Mouse (Mus musculus): Measurements from ENCODE around the gene Nsd2. TPM values are rescaled to one million over a fixed set of nuclear protein-coding genes. Genes with fewer than 3 reads are reported as not detected.

Gene Nsd2
- 6.3 and 6.8 TPM in 2 replicates for polyA plus RNA-seq (2012; rRNA removed)

DNA sequence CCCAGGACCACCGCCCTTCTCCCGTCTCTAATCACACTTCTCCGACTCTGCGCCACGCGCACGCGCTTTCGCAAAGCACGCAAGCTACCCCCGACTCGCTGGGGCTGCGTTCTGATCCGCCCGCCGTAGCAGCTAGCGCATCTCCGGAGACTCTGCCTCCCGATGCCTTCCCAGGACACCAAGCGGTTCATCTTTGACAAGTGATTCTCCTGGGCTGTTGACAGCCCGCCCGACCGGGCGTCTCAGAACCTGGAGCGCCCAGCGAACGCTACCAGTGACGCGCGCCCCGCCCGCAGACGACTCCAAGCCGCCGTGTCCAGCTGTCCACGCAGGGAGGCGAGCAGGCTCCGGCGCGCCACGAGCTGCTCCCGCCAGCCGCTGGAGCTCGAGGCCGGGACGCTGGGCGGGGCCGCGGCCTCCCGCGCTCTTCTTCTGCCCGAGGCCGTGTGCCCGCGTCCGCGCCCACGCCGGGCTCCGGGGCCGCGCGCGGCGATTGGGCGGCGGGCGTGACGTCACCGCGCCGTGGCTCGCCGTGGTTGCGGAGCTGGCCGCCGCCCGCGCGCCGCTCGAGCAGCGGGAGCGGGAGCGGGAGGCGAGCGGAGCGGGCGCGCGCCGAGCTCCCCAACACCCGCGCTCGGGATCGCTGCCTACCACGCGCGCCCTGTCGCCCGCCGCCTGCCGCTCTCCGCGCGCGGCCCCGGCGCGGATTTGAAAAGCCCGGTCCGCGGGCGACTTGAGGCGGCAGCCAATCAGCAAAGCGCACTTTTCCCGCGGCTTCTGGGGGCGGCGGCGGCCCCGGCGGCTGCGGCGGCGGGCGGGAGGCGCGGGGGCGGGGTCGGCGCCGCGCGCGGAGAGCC, at the start of gene Nsd2:
Nsd2 (plus strand) TSS at position 850 of the 857 bp plus-strand sequence.
- Histone ChIP-seq H3K27ac (ENCODE audit: insufficient read depth, low read depth, low read length) (peak within 1 kb of the TSS; percentile 21; the same call in 1 of the 2 replicates), H3K4me1 (ENCODE audit: control insufficient read depth, insufficient read depth, low read length) (no peaks in the 10 kb centered on the region), H3K27me3 (replicated peaks; ENCODE audit: control insufficient read depth, insufficient read depth, low read length) (no peaks in the 10 kb centered on the region), H3K36me3 (ENCODE audit: control insufficient read depth, insufficient read depth, low read length) (no peaks in the 10 kb centered on the region), H3K4me3 (ENCODE audit: insufficient read depth, low read depth, low read length) (peak within 1 kb of the TSS; percentile 86)
- no peak for TF ChIP-seq POLR2A (IDR thresholded peaks at IDR 0.05; ENCODE audit: low read depth, low read length)
- TF ChIP-seq CTCF (conservative IDR thresholded peaks at IDR 0.05; ENCODE audit: insufficient read depth, insufficient read length, low read depth, low read length) = no peak
- DNase-seq = peak; percentile 92
- under 1% methylated on average over 115 of the region's 136 CpGs for WGBS

DNA sequence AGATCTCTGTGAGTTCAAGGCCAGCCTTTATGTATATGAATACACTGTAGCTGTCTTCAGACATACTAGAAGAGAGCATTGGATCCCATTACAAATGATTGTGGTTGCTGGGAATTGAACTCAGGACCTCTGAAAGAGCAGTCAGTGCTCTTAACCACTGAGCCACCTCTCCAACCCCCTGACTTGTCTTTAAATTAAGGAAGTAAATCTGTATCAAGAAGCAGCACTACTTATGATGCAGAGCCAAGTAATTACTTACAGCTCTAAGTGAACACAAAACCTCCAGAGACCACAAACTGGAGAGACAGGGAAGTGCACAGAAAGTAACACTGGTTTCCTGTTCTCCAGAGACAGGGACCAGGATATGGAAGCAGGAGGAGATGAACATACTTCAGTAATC, 43.3 kb upstream of the Nsd2 start:
- peaks cover 3% of the 10 kb centered on the region; the same call in 1 of the 2 replicates for H3K4me1 ChIP-seq (ENCODE audit: control insufficient read depth, insufficient read depth, low read length)
- H3K4me3 ChIP-seq (ENCODE audit: insufficient read depth, low read depth, low read length) = no peak overlapping the region
- H3K27me3 ChIP-seq (replicated peaks; ENCODE audit: control insufficient read depth, insufficient read depth, low read length) = no peaks in the 10 kb centered on the region
- no peak for DNase-seq
- H3K36me3 ChIP-seq (ENCODE audit: control insufficient read depth, insufficient read depth, low read length) = no peaks in the 10 kb centered on the region
- no peak for TF ChIP-seq CTCF (conservative IDR thresholded peaks at IDR 0.05; ENCODE audit: insufficient read depth, insufficient read length, low read depth, low read length)
- TF ChIP-seq POLR2A (IDR thresholded peaks at IDR 0.05; ENCODE audit: low read depth, low read length) = no peak
- H3K27ac ChIP-seq (ENCODE audit: insufficient read depth, low read depth, low read length) = no peak overlapping the region

DNA sequence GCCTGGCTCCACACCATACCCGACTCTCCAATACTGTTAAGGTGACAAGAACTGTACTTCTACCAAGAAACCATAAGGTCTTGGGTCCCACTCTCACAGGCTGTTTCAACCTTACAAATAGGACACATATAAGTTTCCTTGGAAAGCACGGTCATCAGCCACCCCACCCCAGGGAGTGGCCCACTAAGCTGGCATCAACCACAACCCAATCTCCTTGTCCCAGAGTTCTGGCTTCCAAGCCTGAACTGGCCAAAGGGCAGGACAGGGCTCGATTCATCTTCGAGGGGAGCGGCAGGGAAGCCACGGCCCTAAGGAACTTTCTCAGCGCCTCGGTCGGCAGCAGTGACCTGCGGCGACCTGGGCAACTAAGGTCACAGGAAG, 38.6 kb upstream of the Nsd2 start:
- Histone ChIP-seq H3K27ac (ENCODE audit: insufficient read depth, low read depth, low read length) (peak overlapping the region; percentile 73), H3K36me3 (ENCODE audit: control insufficient read depth, insufficient read depth, low read length) (no peaks in the 10 kb centered on the region), H3K4me3 (ENCODE audit: insufficient read depth, low read depth, low read length) (peak overlapping the region; percentile 87), H3K4me1 (ENCODE audit: control insufficient read depth, insufficient read depth, low read length) (peaks cover 8% of the 10 kb centered on the region), H3K27me3 (replicated peaks; ENCODE audit: control insufficient read depth, insufficient read depth, low read length) (no peaks in the 10 kb centered on the region)
- peak; percentile 36 for DNase-seq
- 4% methylated on average over 11 of the region's 11 CpGs for WGBS
- TF ChIP-seq CTCF (conservative IDR thresholded peaks at IDR 0.05; ENCODE audit: insufficient read depth, insufficient read length, low read depth, low read length) (no peak), POLR2A (IDR thresholded peaks at IDR 0.05; ENCODE audit: low read depth, low read length) (no peak)

DNA sequence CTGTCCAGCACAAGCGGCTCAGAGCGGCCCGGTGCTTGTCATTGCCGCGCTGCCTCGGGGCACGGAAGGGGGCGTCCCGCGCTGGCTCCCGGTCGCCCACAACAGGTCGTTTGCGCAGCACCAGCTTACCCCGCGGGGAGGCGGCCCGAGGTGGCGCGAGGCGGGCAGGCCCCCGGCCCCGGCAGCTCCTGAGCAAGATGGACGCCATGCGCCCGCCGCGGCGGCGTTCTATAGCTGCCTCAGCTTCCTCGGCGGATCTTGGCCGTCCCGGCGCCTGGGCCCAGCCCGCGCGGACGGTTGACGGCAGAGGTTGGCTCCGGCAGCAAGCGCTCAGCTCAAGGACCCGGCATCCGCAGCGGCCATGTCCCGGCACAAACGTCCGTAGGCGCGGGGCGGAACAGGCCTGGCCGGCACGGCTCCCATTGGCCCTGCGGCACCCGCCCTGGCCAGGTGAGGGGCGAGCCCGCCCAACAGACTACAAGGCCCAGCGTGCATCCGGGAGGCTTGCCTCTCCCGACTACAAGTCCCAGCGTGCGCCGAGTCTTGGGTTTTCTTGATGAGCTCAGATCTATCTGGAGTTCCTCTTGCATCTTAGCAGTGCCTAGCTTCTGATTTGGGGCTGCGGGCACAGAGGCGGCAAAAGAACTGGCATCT, 38.1 kb upstream of the Nsd2 start, which contains the start of gene Letm1:
Letm1 (minus strand) TSS at position 473 of the 654 bp plus-strand sequence.
- Histone ChIP-seq H3K36me3 (ENCODE audit: control insufficient read depth, insufficient read depth, low read length) (no peaks in the 10 kb centered on the region), H3K27me3 (replicated peaks; ENCODE audit: control insufficient read depth, insufficient read depth, low read length) (no peaks in the 10 kb centered on the region), H3K4me1 (ENCODE audit: control insufficient read depth, insufficient read depth, low read length) (peaks cover 8% of the 10 kb centered on the region), H3K27ac (ENCODE audit: insufficient read depth, low read depth, low read length) (peak within 1 kb of the TSS; percentile 73), H3K4me3 (ENCODE audit: insufficient read depth, low read depth, low read length) (peak within 1 kb of the TSS; percentile 87)
- no peak for TF ChIP-seq CTCF (conservative IDR thresholded peaks at IDR 0.05; ENCODE audit: insufficient read depth, insufficient read length, low read depth, low read length)
- TF ChIP-seq POLR2A (IDR thresholded peaks at IDR 0.05; ENCODE audit: low read depth, low read length) = peak; percentile 29
- DNase-seq = peak; percentile 97
- under 1% methylated on average over 65 of the region's 65 CpGs for WGBS

DNA sequence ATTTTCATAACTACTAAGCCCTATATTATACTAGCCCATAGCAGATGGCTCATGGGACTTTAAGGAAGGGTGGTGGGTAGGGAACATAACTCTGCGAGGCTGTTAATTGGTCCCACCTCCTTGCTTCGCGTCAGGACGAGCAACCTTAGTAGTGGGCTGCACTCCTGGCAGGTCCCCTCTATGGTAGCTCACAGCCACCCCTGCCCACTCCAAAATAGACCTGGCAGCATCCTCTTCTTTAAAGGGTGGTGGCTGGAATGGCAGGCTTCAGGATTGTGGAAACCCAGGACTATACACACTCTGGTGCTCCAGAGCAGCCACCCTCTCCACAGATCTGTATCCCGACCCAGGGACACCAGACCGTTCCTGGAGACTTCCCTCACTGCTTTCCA, 37.5 kb upstream of the Nsd2 start:
- Histone ChIP-seq H3K27ac (ENCODE audit: insufficient read depth, low read depth, low read length) (no peak overlapping the region; the same call in 1 of the 2 replicates), H3K4me1 (ENCODE audit: control insufficient read depth, insufficient read depth, low read length) (peaks cover 8% of the 10 kb centered on the region), H3K4me3 (ENCODE audit: insufficient read depth, low read depth, low read length) (peak overlapping the region; percentile 87), H3K27me3 (replicated peaks; ENCODE audit: control insufficient read depth, insufficient read depth, low read length) (no peaks in the 10 kb centered on the region), H3K36me3 (ENCODE audit: control insufficient read depth, insufficient read depth, low read length) (no peaks in the 10 kb centered on the region)
- 3% methylated on average over 6 of the region's 6 CpGs for WGBS
- no peak for DNase-seq
- no peak for TF ChIP-seq POLR2A (IDR thresholded peaks at IDR 0.05; ENCODE audit: low read depth, low read length)
- TF ChIP-seq CTCF (conservative IDR thresholded peaks at IDR 0.05; ENCODE audit: insufficient read depth, insufficient read length, low read depth, low read length) = no peak

DNA sequence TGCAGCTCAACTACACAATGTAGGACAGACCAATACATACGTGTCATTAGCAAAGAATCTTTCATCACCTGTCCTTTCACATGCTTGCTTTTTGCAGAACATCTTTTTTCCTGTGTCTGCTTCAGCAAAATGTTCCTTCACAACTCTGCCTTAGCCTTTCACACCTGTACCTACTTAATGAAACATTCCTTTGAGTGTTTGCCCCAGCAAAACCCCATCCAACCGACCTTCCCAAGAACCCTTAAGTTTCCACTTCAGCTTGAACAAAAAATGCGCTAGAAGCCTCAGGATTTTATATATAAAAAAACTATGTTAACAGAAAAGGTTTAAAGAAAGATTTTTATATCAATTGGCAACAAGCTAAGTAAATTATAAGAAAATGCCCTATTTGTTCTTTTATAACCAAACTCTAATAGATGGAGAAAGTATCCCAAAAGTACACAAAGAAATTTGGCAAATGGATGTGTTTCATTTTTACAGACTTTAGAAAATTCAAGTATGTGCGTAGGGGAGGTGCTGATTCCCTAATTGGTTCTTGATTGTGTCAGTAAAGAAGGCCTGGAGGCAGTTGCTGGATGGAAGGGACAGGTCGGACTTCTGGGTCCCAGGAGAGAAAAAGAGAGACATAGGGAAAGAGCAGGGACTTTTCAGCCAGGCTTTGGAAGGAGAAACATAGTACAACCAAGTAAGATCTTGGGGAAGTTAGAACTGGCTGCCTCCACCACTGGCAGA, 28.4 kb upstream of the Nsd2 start:
- WGBS = 82% methylated on average over 5 of the region's 5 CpGs
- Histone ChIP-seq H3K36me3 (ENCODE audit: control insufficient read depth, insufficient read depth, low read length) (no peaks in the 10 kb centered on the region), H3K27me3 (replicated peaks; ENCODE audit: control insufficient read depth, insufficient read depth, low read length) (no peaks in the 10 kb centered on the region), H3K4me1 (ENCODE audit: control insufficient read depth, insufficient read depth, low read length) (no peaks in the 10 kb centered on the region), H3K4me3 (ENCODE audit: insufficient read depth, low read depth, low read length) (no peak overlapping the region), H3K27ac (ENCODE audit: insufficient read depth, low read depth, low read length) (no peak overlapping the region)
- DNase-seq = no peak
- TF ChIP-seq POLR2A (IDR thresholded peaks at IDR 0.05; ENCODE audit: low read depth, low read length) (no peak), CTCF (conservative IDR thresholded peaks at IDR 0.05; ENCODE audit: insufficient read depth, insufficient read length, low read depth, low read length) (no peak)
